Mouse (Mus musculus): ENCODE measurements around the gene Arid5b.

Gene Arid5b

DNA sequence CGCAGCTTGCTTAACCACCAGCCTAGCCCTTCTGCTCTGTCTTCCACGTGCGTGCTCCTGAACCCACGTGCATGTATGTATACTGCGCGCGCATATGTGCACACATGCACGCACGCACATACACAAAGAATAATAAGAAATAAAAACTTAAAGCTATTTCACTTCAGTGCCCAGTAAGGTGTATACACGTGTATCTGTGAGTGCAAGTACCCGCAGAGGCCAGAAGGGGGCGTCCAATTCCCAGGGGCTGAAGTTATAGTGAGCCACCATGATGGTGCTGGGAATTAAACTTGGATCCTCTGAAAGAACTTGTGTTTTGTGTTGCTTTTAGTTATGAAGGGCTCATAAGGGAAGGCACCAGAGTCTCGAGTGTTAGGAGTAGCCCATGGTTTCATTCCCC, 227.7 kb downstream of the Arid5b start:
- no peak for DNase-seq (ENCODE audit: low spot score)

DNA sequence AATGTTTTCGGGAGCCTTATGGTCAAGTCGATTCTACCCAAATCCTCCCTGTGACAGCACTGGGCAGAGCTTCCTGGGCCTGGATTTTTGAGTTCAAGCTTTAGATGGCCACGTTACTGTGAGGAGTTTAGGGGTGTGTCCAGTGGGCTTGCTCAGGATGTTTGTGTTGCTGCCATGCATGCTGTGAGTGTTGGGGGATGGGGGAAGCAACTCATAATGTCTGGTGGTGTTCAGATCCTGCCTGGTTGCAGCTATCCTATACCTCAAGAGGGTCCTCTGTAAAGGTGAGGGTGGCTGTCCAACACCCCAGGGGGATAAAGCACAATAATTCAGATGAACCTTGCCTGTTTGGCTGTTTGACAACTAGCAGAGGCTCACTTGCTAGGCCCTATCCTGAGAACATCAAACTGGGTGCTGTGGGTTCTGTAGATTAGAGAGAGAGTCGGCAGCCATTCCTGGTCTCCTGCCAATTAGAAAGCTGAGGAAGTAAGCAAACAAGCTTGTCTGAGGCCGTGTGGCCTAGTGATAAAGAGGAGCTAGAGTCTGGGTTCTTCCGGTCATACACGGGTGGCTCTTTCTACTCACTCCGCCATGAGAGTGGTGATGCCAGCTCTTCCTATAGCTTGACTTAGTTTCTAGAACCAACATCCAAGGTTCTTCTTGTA, 229.8 kb downstream of the Arid5b start:
- no peak for DNase-seq (ENCODE audit: low spot score)

DNA sequence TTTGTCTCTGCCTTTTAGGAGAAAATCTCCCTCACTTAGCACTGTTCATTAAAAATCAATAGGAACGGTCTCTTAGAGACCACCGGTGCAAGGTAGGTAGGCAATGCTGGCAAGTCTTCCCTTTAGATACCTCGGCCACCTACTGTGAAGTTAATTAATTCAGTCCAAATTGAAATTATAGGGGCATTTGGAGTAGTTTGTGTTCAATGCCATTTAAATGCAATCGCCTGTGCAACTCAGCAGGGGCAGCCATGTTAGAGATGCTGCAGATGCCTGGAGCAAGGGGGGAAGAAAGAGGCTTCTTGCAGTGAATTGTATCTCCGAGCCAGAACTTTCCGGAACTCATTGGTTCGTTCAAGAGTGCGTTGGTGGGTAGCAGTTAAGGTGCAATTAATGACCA, 233.7 kb downstream of the Arid5b start:
- DNase-seq (ENCODE audit: low spot score): no peak

DNA sequence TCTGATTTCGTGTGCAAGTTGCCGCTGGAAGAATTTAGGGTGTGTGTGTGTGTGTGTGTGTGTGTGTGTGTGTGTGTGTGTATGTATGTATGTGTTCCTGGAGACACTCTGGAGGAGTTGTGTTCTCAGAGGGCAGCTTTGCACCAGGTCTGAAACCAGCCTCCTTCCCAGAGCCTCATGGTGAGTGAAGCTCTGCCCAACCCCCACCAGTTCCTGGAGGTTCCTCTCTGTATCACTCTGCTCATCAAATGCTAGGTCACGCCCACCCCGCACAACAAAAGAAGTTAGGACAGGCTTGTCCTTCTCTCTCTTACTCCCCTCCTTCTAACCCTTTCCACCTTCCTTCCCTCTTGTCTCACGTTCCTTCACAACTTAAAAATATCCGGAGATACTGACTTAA, 234.6 kb downstream of the Arid5b start:
- DNase-seq (ENCODE audit: low spot score): no peak
